Mouse (Mus musculus): ENCODE measurements around the gene Il2ra. TPM values are rescaled to one million over a fixed set of nuclear protein-coding genes. Genes with fewer than 3 reads are reported as not detected.

Il2ra gene
- total RNA-seq, 2 experiments from 2014 or later = not detected

DNA sequence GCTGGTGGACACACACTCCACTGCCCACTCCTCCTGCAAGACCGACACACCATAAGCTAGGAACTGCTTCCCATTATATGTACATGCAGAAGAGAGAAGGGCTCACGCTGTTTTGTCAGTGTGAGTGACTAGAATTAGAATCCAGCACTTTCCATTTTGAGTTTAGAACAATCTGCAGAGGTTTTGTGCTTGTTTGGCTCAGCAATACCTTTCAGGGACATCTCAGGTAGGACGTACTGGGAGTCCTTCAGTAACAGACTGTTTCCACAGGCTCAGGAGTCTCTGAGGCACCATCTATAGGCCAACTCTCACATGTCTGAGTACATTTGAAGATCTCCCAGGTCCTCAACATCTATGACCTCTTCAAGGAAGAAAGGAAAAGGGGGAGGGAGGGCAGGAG lies 9.6 kb downstream of the Il2ra start:
- no peak for ATAC-seq (replicated peaks; ENCODE audit: poor library complexity, severe bottlenecking)

- ATAC-seq (replicated peaks; ENCODE audit: poor library complexity, severe bottlenecking) = no peak
Measured at GRCm38 (mm10) chr2:11652780-11653179, 10.2 kb downstream of the Il2ra start.

GRCm38 (mm10) chr2:11653330-11653729 lies 10.7 kb downstream of the Il2ra start:
- ATAC-seq (replicated peaks; ENCODE audit: poor library complexity, severe bottlenecking) = peak; percentile 65

DNA sequence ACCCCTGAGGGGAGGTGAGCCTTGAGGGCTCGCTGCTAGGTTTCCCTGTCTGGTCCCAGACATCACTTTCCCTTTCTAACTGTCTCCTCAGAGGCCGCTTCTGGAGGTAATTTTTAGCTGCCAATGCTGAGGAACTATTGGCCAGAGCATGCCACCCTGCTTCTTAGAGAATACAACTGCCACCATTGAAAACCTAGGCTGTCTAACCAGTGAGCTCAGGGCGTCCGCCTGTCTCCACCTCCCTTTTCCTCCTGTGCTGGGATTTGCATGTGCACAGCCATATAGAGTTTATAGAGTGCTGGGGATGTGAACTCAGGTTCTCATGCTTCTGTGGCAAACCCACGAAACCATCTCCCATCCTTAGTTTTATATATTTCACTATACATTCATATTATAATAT lies 11.2 kb downstream of the Il2ra start:
- ATAC-seq (replicated peaks; ENCODE audit: poor library complexity, severe bottlenecking) = no peak

GRCm38 (mm10) chr2:11654990-11655931 lies 12.7 kb downstream of the Il2ra start:
- ATAC-seq (replicated peaks; ENCODE audit: poor library complexity, severe bottlenecking) = no peak

- no peak for ATAC-seq (replicated peaks; ENCODE audit: poor library complexity, severe bottlenecking)
Measured at GRCm38 (mm10) chr2:11657581-11657980, 15.0 kb downstream of the Il2ra start.

DNA sequence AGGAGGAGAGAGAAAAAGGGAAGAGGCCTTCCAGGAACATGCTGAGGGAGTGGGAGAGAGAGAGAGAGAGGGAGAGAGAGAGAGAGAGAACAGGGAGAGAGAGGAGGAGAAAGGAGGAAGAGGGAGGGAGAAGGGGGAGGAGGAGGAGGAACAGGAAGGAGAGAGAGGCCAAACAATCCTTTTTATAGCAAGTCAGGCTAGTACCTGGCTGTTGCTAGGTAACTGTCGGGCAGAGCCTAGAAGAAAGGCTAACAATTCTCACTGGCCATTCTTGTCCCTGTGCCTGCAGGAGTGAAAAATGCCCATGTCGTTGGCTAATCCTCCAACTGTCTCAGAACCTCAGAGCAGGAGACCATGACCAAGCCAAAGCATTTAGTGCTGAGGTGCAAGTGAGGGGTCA lies 16.7 kb downstream of the Il2ra start:
- no peak for ATAC-seq (replicated peaks; ENCODE audit: poor library complexity, severe bottlenecking)

DNA sequence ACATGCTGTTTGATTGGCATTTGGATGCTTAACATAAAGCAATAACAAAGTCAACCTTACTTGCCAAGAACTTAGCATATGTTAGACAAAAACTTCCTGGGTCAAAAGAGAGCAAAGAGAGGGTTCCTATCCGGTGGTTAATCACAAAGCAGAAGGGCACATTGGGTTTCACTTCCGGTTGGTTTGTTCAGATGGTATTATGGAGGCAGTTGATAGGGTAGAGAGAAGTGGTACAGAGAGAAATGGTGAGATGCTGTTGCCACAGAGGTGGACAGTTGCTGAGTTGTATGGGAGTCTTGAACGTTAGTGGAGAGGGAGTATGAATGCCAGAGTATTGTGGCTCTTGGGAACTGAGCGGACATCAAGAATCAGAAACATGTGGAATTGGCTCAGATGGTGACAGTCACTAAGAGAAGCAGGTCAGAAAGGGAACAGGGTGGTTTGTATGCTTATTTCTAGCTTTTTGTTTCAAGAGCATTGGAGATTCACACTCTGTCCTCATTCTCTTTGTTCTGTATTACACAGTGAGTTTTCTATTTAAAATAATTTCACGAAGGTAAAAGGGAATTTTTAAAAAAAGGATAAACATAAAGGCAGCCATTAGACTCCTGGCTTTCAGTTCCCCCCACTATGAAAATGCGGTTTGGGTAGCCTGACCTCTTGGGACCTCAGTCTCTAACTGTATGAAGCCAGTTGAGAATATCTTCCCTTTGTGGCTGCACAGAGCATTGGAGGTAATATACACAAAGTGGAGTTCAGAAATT lies 19.7 kb downstream of the Il2ra start:
- ATAC-seq (replicated peaks; ENCODE audit: poor library complexity, severe bottlenecking) = peak; percentile 76

- no peak for ATAC-seq (replicated peaks; ENCODE audit: poor library complexity, severe bottlenecking)
Measured at GRCm38 (mm10) chr2:11662907-11663230, 20.3 kb downstream of the Il2ra start.

DNA sequence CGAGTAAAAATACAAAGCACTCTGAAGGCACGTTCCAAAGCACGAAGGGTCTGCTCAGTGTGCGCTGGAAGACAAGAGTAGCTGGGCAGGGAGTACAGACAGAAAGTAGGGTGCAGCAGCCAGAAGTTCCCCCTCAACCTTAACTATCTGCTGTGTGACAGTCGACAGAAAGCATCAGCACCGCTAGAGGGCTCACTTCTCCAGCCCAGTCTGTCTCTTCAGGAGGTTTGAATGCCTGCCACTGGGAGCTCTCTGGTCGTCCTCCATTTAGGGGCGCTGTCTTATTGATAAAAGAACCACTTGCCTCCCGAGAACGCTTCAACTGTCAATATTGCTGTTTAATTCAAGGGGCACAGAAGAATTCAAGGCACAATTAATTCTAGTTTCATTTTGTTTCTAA lies 21.4 kb downstream of the Il2ra start:
- ATAC-seq (replicated peaks; ENCODE audit: poor library complexity, severe bottlenecking) = peak; percentile 91

DNA sequence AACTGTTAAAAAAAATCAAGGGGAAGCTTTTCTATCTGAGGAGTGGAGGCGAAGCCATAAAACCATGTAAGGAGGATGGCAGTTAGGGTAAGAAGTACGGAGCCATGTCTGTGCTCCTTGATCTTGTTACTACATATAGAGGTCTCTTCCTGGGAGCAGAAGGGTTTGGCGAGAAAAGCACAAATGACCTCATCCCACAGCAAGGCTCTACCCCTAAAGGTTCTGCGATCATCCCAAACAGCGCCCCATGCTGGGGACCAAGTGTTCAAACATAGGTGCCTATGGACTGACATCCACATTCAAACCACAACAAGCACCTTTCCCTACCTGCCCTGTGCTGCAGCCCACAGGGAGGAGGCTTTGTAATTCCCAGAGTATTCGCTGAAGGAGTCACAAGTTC lies 21.8 kb downstream of the Il2ra start:
- peak; percentile 21; the same call in 1 of the 2 replicates for ATAC-seq (replicated peaks; ENCODE audit: poor library complexity, severe bottlenecking)

DNA sequence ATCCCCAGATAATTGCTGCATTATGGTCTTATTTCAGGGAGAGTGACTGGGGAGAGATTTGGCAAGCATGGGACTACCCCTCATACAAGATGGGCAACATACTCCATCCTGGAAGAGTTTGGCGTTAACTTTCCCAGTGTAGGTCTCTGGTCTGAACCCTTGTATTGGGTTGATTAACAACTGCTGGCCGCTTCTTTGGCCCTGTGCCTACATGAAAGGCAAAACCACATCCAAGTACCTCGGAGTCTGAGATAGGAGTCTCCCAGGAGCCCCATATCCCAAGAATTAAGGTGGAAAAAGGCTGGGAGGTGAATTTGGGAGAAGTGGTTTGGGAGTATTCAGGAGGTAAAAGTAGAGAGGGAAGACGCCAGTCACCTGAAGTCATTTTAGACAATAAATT lies 22.2 kb downstream of the Il2ra start:
- no peak for ATAC-seq (replicated peaks; ENCODE audit: poor library complexity, severe bottlenecking)

GRCm38 (mm10) chr2:11665326-11665725 lies 22.7 kb downstream of the Il2ra start:
- no peak for ATAC-seq (replicated peaks; ENCODE audit: poor library complexity, severe bottlenecking)

GRCm38 (mm10) chr2:11672144-11672543 lies 29.5 kb downstream of the Il2ra start:
- ATAC-seq (replicated peaks; ENCODE audit: poor library complexity, severe bottlenecking) = peak; percentile 77

GRCm38 (mm10) chr2:11679626-11680025 lies 37.0 kb downstream of the Il2ra start:
- no peak for ATAC-seq (replicated peaks; ENCODE audit: poor library complexity, severe bottlenecking)

DNA sequence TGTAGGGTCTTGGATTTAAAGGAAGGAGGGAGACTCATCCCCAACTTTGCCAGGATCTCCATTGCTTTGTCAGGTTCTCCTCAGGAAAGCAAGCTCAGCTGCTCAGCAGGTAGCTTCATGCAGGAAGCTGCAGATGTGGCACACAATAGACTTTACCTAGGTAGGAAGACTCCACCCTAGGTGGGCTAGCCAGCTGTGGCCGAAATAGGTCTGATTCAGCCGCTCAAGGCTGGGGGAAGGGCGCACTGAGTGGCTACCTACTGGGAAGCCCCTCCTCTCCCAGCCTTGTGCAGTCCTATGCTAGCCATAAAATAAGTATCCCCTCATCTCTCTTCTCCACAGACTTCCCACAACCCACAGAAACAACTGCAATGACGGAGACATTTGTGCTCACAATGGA lies 40.1 kb downstream of the Il2ra start:
- ATAC-seq (replicated peaks; ENCODE audit: poor library complexity, severe bottlenecking) = no peak

GRCm38 (mm10) chr2:11686512-11686911 lies 43.9 kb downstream of the Il2ra start:
- no peak for ATAC-seq (replicated peaks; ENCODE audit: poor library complexity, severe bottlenecking)

DNA sequence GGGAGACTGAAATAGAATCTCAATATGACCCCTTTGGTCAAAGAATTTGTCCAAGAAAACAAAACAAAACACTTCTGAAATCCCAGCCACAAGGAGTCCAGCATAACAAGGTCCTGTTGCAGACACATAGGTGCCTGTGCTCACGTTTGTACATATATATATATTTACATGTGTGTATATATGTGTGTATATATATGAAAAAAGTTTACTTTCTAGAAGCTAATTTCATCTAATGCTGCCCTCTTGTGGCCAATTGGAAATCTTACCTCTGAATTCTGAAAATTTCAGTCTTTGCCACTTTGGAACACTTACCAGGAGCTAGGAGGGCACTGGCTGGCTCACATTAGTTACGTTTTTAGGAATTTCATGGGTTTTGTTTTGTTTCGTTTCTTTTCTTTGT lies 44.8 kb downstream of the Il2ra start:
- ATAC-seq (replicated peaks; ENCODE audit: poor library complexity, severe bottlenecking) = no peak

DNA sequence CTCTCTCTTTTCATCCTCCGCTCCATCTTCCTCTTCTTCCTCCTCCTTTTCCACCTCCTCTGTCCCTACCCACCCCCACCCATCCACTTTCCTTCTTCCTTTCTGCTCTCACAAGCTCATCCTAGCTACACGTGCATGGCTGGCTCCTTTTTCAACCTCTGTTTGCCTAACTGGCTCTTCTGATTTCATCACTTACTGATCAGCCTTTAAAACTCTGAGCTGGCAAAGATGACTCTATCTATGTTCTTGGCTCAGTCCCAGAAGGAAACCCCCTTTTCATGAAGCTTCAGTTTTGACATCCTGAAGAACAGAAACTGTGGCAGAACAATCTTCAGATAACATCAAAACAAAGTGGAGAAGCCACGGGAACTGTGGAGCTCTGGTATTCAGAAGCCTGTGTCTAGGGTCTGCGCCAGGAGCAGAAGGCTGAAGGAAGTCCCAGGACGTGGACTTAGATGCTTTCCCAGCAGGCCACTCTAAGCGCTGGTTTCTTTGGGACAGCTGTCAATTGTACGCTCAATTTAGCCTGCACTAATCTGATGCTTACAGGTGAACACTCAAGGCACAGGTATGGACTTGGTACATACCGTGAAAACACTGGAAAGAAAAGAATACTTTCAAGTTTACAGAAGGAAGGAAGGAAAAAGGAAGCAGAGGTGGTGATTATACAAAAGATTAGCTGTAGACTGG lies 47.7 kb downstream of the Il2ra start:
- ATAC-seq (replicated peaks; ENCODE audit: poor library complexity, severe bottlenecking) = peak; percentile 65

- no peak for ATAC-seq (replicated peaks; ENCODE audit: poor library complexity, severe bottlenecking)
Measured at GRCm38 (mm10) chr2:11693352-11693751, 50.7 kb downstream of the Il2ra start.

- no peak for ATAC-seq (replicated peaks; ENCODE audit: poor library complexity, severe bottlenecking)
Measured at GRCm38 (mm10) chr2:11694104-11694503, 51.5 kb downstream of the Il2ra start.
